Comparison of ENCODE assay signal across 26 mouse cellular contexts in the genomic region with DNA sequence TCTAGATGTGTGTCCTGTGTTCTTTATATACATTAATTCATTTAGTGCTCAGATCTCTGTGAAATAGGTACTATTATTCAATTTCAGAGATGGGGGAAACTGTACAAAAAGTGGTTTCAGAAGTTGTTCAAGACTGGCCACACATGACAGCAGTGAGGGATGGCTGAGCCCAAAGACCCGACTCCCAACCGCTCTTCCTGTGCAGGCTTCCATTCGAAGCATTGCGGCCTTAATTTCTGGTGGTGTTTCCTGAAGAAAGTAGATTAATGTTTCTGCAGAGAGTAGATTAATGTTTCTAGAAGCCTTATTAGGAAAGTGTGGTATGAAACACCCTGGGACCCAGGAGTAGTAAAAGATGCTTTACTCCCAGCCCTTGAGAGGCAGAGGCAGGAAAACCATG.
"Had no signal": no experiment of that assay in that cellular context is flagged by ENCODE, and none has a peak within 500 bp of the region (broad histone marks: within the 10 kb centered on the region; RNA-seq: fewer than 3 reads in every experiment).

No protein-coding gene starts in this region.

- H3K4me3 ChIP-seq: heart, adult 2 months; heart, embryonic 10.5 days; heart, embryonic 12.5 days; hindbrain, embryonic 13.5 days; hindbrain, embryonic 15.5 days; kidney, embryonic 15.5 days; layer of hippocampus, adult 2 months; left cerebral cortex, adult 2 months; limb, embryonic 10.5 days; limb, embryonic 12.5 days; liver, embryonic 13.5 days; liver, embryonic 15.5 days had no signal

- ATAC-seq: hindbrain, postnatal 0 days; intestine, embryonic 16.5 days had no signal

- H3K27me3 ChIP-seq: heart, embryonic 12.5 days; kidney, embryonic 15.5 days; limb, embryonic 12.5 days; liver, embryonic 13.5 days; liver, embryonic 15.5 days had no signal

- H3K4me2 ChIP-seq: heart, embryonic 12.5 days; hindbrain, embryonic 13.5 days; hindbrain, embryonic 15.5 days; kidney, embryonic 15.5 days; limb, embryonic 12.5 days; liver, embryonic 11.5 days; liver, embryonic 13.5 days; liver, embryonic 15.5 days had no signal

- H3K9me3 ChIP-seq: hindbrain, embryonic 15.5 days; liver, embryonic 15.5 days had no signal

- H3K27ac ChIP-seq: heart, adult 2 months; heart, embryonic 10.5 days; hindbrain, embryonic 13.5 days; hindbrain, embryonic 15.5 days; hindbrain, postnatal 0 days; kidney, embryonic 15.5 days; kidney, postnatal 0 days; layer of hippocampus, adult 2 months; left cerebral cortex, adult 2 months; limb, embryonic 10.5 days; limb, embryonic 12.5 days; liver, embryonic 13.5 days; liver, embryonic 15.5 days had no signal

- DNase-seq: gastrocnemius, postnatal 14 days; gastrocnemius, postnatal 36 days; heart, adult 2 months; heart, postnatal 10 days; heart, postnatal 4 days; kidney, adult 11 months; kidney, adult 2 months; kidney, adult 9 months; kidney, postnatal 14 days; kidney, postnatal 36 days; liver; liver, embryonic 13.5 days had no signal

- H3K36me3 ChIP-seq: heart, embryonic 10.5 days; heart, embryonic 12.5 days; hindbrain, embryonic 15.5 days; kidney, embryonic 15.5 days; liver, embryonic 15.5 days had no signal

- H3K4me1 ChIP-seq: heart, embryonic 12.5 days; liver, embryonic 13.5 days had no signal

- H3K9ac ChIP-seq: heart, embryonic 12.5 days; hindbrain, embryonic 13.5 days; hindbrain, embryonic 15.5 days; kidney, embryonic 15.5 days; limb, embryonic 12.5 days; liver, embryonic 13.5 days; liver, embryonic 15.5 days had no signal
